Mouse (Mus musculus) CH12.LX (cell line): Measurements from ENCODE around the gene AC140267.1.

Experiments
- CTCF ChIP-seq, 2 experiments: IDR thresholded peaks in 1 of 2; conservative IDR thresholded peaks in 1 of 2; 2 replicates each; pipeline ENCODE4 v1.5.1; 2011 to 2012; ENCODE audit warnings: low read depth in 2 of 2, low read length in 2 of 2, improper control_type of control experiment in 1 of 2, inconsistent platforms in 1 of 2, mild to moderate bottlenecking in 1 of 2, moderate library complexity in 1 of 2
- MYC ChIP-seq: IDR thresholded peaks from 2 replicates; pipeline ENCODE4 v1.6.1; 2011; ENCODE audit warnings: low read depth, mild to moderate bottlenecking, improper control_type of control experiment, low read length

DNA sequence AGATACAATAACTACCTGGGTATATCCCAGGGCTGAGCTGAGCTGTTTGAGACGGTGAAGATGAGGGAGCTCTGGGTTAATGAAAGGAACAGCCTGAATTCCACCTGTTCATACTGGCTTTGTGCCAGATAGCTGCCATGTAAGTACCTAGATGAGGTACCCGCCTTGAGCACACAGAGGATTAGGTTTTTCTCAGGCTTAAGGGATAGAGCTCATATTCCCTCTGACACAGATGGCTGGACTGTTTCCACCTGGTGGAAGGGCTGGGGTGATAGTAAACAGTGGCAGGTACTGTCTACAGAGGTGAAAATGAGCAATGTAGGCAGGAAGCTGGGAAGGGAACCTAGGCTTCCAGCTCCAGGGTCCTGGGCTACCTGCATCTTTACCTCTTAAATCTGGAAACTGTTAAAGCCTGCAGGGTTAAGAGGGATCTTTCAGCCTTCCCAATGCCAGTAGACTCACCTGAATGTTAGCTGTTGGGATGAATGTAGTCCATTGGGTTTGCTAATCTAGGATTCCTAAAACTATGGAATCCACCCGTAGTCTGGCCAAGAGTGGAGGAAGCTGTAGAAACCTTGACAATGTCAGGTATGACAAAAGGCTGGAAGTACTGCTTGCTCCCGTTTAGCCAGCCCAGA lies 22.1 kb downstream of the AC140267.1 start:
- TF ChIP-seq CTCF (conservative IDR thresholded peaks at IDR 0.05 in 1 of 2, IDR thresholded peaks at IDR 0.05 in 1 of 2; ENCODE audit: low read depth in 2 of 2, low read length in 2 of 2) = no peak
- no peak for TF ChIP-seq MYC
